Mouse (Mus musculus) hindbrain, postnatal 0 days (tissue): ENCODE measurements around the gene Rapgef4. TPM values are rescaled to one million over a fixed set of nuclear protein-coding genes. Genes with fewer than 3 reads are reported as not detected.

Experiments used
- ATAC-seq: fragments of 200-750 bp; cut with Nextera tagmentation; 2 replicates; pipeline ENCODE4 v1.8.0; 2017; ENCODE audit warnings: mild to moderate bottlenecking, moderate TSS enrichment, moderate library complexity
- DNase-seq: peaks from one replicate; pipeline ENCODE4 v3.0.0-alpha.2; 2015; ENCODE audit warnings: low spot score
- H3K27ac ChIP-seq: fragments of 300-500 bp; sonication (generic); 2 replicates; pipeline ENCODE4 v1.5.1; 2014; ENCODE audit warnings: mild to moderate bottlenecking
- H3K27me3 ChIP-seq: fragments of 300-500 bp; sonication (generic); 2 replicates; pipeline ENCODE4 v1.6.1; 2014; ENCODE audit warnings: low read length, mixed read lengths; ENCODE audit not compliant: insufficient read depth
- H3K36me3 ChIP-seq: fragments of 300-500 bp; sonication (generic); 2 replicates; pipeline ENCODE4 v1.6.1; 2014; ENCODE audit warnings: low read length, mixed read lengths; ENCODE audit not compliant: insufficient read depth
- H3K4me1 ChIP-seq: fragments of 300-500 bp; sonication (generic); 2 replicates; pipeline ENCODE4 v1.6.1; 2014; ENCODE audit warnings: antibody characterized with exemption, low read length, mixed read lengths; ENCODE audit not compliant: insufficient read depth
- H3K4me2 ChIP-seq: fragments of 300-500 bp; sonication (generic); 2 replicates; pipeline ENCODE4 v1.6.1; 2014; ENCODE audit warnings: low read depth, mild to moderate bottlenecking, low read length, moderate library complexity, mixed read lengths
- H3K4me3 ChIP-seq: fragments of 300-500 bp; sonication (generic); 2 replicates; pipeline ENCODE4 v1.5.1; 2014; ENCODE audit warnings: low read length
- H3K9ac ChIP-seq: fragments of 300-500 bp; sonication (generic); replicated peaks from 2 replicates; pipeline ENCODE4 v1.6.1; 2014; ENCODE audit warnings: mild to moderate bottlenecking, low read length, moderate library complexity, mixed read lengths
- H3K9me3 ChIP-seq: fragments of 300-500 bp; sonication (generic); 2 replicates; pipeline ENCODE4 v1.6.1; 2016; ENCODE audit warnings: low read length, mixed read lengths
- CTCF ChIP-seq: IDR thresholded peaks from 2 replicates; pipeline ENCODE4 v1.5.1; 2016; ENCODE audit warnings: antibody characterized with exemption, control low read depth, low read depth
- WGBS: fragments of 180-500 bp; shearing (Covaris S2); extraction: QIAGEN DNeasy Blood & Tissue Kit; methylation state at CpG from one replicate; pipeline ENCODE4 v1.1.7; 2014; 5-methylcytosine and 5-hydroxymethylcytosine counted together
- polyA plus RNA-seq: library from polyadenylated mRNA; unstranded; fragments of >200 nt; fragmentation: Nextera tagmentation; extraction: Ambion mirVana; gene quantifications from 2 replicates; pipeline ENCODE4 v1.2.1, GENCODE M21; 2015
- total RNA-seq: library from RNA; depleted of rRNA; stranded (reverse); fragments of >200 nt; gene quantifications from 2 replicates; pipeline ENCODE4 v1.2.3, GENCODE M21; 2014

Rapgef4 gene
- total and polyA plus RNA-seq, 2 experiments from 2014 or later, result 47.3 to 104 TPM

DNA sequence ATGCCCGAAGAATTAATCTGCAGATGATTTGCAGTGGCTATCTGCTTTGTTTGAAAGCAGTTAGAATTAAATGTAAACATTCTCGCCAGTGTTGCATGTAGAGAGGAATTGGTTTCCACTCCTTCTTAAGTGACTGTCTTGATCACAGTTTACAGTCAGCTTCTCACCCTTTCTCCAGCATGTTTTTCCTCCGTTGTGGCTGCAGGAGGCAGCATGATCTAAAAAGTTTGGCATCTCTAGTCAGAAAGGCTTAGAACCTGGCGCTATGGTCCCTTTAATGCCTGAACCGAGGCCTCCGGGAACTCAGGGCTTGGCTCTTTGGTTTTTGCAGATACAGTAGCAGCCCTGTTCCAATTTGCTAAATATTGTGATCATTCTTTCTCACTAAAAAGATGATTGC, 63.2 kb downstream of the Rapgef4 start:
- H3K36me3 ChIP-seq, result no peaks in the 10 kb centered on the region
- peak; percentile 57 for DNase-seq
- H3K9me3 ChIP-seq, result no peaks in the 10 kb centered on the region
- H3K27ac ChIP-seq, result no peak overlapping the region
- no peaks in the 10 kb centered on the region for H3K27me3 ChIP-seq
- no peak overlapping the region for H3K4me2 ChIP-seq
- peak; percentile 63 for TF ChIP-seq CTCF
- no peaks in the 10 kb centered on the region; the same call in 1 of the 2 replicates for H3K4me1 ChIP-seq
- H3K9ac ChIP-seq, result no peak overlapping the region
- ATAC-seq, result no peak
- 60% methylated on average over 6 of the region's 6 CpGs for WGBS
- no peak overlapping the region for H3K4me3 ChIP-seq

- no peaks in the 10 kb centered on the region for H3K27me3 ChIP-seq
- ATAC-seq (no peak), DNase-seq (no peak)
- no peaks in the 10 kb centered on the region for H3K4me1 ChIP-seq
- H3K27ac ChIP-seq, result no peak overlapping the region
- H3K36me3 ChIP-seq, result no peaks in the 10 kb centered on the region
- WGBS, result 45% methylated on average over 8 of the region's 8 CpGs
- no peak overlapping the region for H3K4me3 ChIP-seq
- H3K9ac ChIP-seq, result no peak overlapping the region
- H3K4me2 ChIP-seq, result no peak overlapping the region
- no peaks in the 10 kb centered on the region for H3K9me3 ChIP-seq
- TF ChIP-seq CTCF, result no peak
Measured at GRCm38 (mm10) chr2:72045024-72045423, 64.0 kb downstream of the Rapgef4 start.

- Histone ChIP-seq H3K27me3 (no peaks in the 10 kb centered on the region), H3K36me3 (no peaks in the 10 kb centered on the region), H3K4me3 (no peak overlapping the region), H3K4me2 (no peak overlapping the region), H3K9me3 (no peaks in the 10 kb centered on the region), H3K9ac (no peak overlapping the region), H3K4me1 (no peaks in the 10 kb centered on the region), H3K27ac (no peak overlapping the region)
- no peak for TF ChIP-seq CTCF
- ATAC-seq (no peak), DNase-seq (peak; percentile 35)
- 60% methylated on average over 11 of the region's 11 CpGs for WGBS
Measured at GRCm38 (mm10) chr2:72045659-72046058, 64.6 kb downstream of the Rapgef4 start.

- ATAC-seq, result no peak
- no peaks in the 10 kb centered on the region for H3K27me3 ChIP-seq
- TF ChIP-seq CTCF, result no peak
- H3K4me1 ChIP-seq, result no peaks in the 10 kb centered on the region
- no peak for DNase-seq
- no peak overlapping the region for H3K4me3 ChIP-seq
- no peak overlapping the region for H3K27ac ChIP-seq
- 51% methylated on average over 7 of the region's 7 CpGs for WGBS
- no peaks in the 10 kb centered on the region for H3K36me3 ChIP-seq
- H3K9ac ChIP-seq, result no peak overlapping the region
- H3K4me2 ChIP-seq, result no peak overlapping the region
- no peaks in the 10 kb centered on the region for H3K9me3 ChIP-seq
Measured at GRCm38 (mm10) chr2:72050451-72050850, 69.4 kb downstream of the Rapgef4 start.

DNA sequence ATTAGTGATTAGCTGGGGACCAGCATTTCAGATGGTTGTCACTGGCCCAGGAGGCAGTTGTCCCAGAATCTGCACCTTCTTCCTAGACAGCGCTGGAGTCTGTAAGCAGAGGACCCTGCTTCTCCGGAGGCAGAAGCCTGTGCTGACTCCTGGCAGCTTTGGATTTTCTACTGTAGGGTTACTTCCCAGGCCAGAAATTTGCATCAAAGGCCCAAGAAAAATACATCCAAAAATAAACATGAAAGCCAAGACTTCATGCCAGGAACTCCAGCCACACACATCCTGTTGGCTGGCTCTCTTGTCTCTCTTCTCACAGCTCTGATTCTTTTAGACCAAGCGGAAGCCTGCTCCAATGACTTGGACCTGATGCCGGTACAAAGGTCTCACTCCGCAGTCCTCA, 73.2 kb downstream of the Rapgef4 start:
- Histone ChIP-seq H3K27ac (peak overlapping the region; percentile 45; the same call in 1 of the 2 replicates), H3K9ac (no peak overlapping the region), H3K27me3 (no peaks in the 10 kb centered on the region), H3K36me3 (no peaks in the 10 kb centered on the region), H3K4me2 (peak overlapping the region; percentile 33; the same call in 1 of the 2 replicates), H3K4me1 (peaks cover 3% of the 10 kb centered on the region; the same call in 1 of the 2 replicates), H3K9me3 (no peaks in the 10 kb centered on the region), H3K4me3 (no peak overlapping the region)
- DNase-seq (no peak), ATAC-seq (no peak)
- WGBS, result 60% methylated on average over 5 of the region's 5 CpGs
- TF ChIP-seq CTCF, result no peak

GRCm38 (mm10) chr2:72054736-72055135, 73.7 kb downstream of the Rapgef4 start:
- Histone ChIP-seq H3K36me3 (no peaks in the 10 kb centered on the region), H3K4me3 (no peak overlapping the region), H3K9me3 (no peaks in the 10 kb centered on the region), H3K27ac (no peak overlapping the region), H3K4me1 (peaks cover 3% of the 10 kb centered on the region; the same call in 1 of the 2 replicates), H3K27me3 (no peaks in the 10 kb centered on the region), H3K4me2 (peak overlapping the region; percentile 33), H3K9ac (no peak overlapping the region)
- 69% methylated on average over 6 of the region's 6 CpGs for WGBS
- no peak for DNase-seq
- ATAC-seq, result no peak
- TF ChIP-seq CTCF, result no peak

DNA sequence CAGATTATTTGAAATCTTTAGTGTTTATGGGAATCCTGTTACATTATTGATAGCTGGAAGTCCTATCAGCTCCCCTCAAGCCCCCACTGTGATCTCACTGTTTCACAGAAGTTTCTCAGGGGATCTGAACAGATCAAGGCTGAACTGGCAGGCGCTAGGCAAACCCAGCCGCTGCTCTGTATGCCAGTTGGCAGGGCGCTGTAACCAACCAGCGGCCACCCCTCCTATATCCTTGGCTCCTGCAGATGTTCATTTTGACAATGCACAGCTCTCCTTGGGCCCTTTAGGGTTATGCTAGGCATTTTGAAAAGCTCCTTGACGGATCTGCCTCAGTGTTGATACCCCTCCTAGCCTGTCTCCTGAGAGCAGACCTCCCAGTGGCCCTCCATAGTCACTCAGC, 74.4 kb downstream of the Rapgef4 start:
- ATAC-seq (no peak), DNase-seq (no peak)
- H3K9ac ChIP-seq, result no peak overlapping the region
- no peaks in the 10 kb centered on the region for H3K9me3 ChIP-seq
- peaks cover 3% of the 10 kb centered on the region; the same call in 1 of the 2 replicates for H3K4me1 ChIP-seq
- H3K27me3 ChIP-seq, result no peaks in the 10 kb centered on the region
- H3K4me3 ChIP-seq, result peak overlapping the region; percentile 3; the same call in 1 of the 2 replicates
- H3K27ac ChIP-seq, result peak overlapping the region; percentile 46; the same call in 1 of the 2 replicates
- no peak for TF ChIP-seq CTCF
- peak overlapping the region; percentile 28; the same call in 1 of the 2 replicates for H3K4me2 ChIP-seq
- H3K36me3 ChIP-seq, result no peaks in the 10 kb centered on the region
- WGBS, result 52% methylated on average over 5 of the region's 5 CpGs
